22 mouse cellular contexts compared by ENCODE assay signal in genomic region chr6:23873231-23873630, GRCm38 (mm10). TPM values are rescaled to one million over a fixed set of nuclear protein-coding genes. Genes with fewer than 3 reads are reported as not detected.
DNase-seq lines count a peak whose midpoint lies in the region; ATAC-seq and TF ChIP-seq lines count a peak whose summit lies in the region.
"Had no signal": no experiment of that assay in that cellular context is flagged by ENCODE, and none has a peak within 500 bp of the region (broad histone marks: within the 10 kb centered on the region; RNA-seq: fewer than 3 reads in every experiment).

No protein-coding gene starts in this region.

- no peak overlapping the region for H3K4me2 ChIP-seq in forebrain, postnatal 0 days (ENCODE audit: low read depth)
- H3K4me2 ChIP-seq in forebrain, embryonic 14.5 days (ENCODE audit: low read length) = no peak overlapping the region
- H3K4me2 ChIP-seq: forebrain, embryonic 13.5 days; heart, embryonic 11.5 days; hindbrain, embryonic 12.5 days; hindbrain, embryonic 15.5 days had no signal

- no peak overlapping the region for H3K9ac ChIP-seq in forebrain, postnatal 0 days
- H3K9ac ChIP-seq in forebrain, embryonic 14.5 days (ENCODE audit: low read length) = no peak overlapping the region
- H3K9ac ChIP-seq: forebrain, embryonic 13.5 days; hindbrain, embryonic 12.5 days; hindbrain, embryonic 15.5 days had no signal

- intact Hi-C loops in left cerebral cortex, postnatal 4 days (cut with DNase I) = loop anchor here (10.0 kb wide), 1 partner anchor 482 kb away; no protein-coding TSS in a partner anchor

- H3K9me3 ChIP-seq in forebrain, postnatal 0 days (ENCODE audit: low read length) = no peaks in the 10 kb centered on the region
- no peaks in the 10 kb centered on the region for H3K9me3 ChIP-seq in forebrain, embryonic 14.5 days (replicated peaks; ENCODE audit: control insufficient read depth, low read length)
- H3K9me3 ChIP-seq: forebrain, embryonic 10.5 days; forebrain, embryonic 13.5 days; hindbrain, embryonic 12.5 days; hindbrain, embryonic 15.5 days had no signal

- no peak overlapping the region for H3K4me3 ChIP-seq in forebrain, postnatal 0 days (ENCODE audit: low read depth, low read length)
- H3K4me3 ChIP-seq in forebrain, embryonic 14.5 days (ENCODE audit: low read depth, low read length) = no peak overlapping the region
- H3K4me3 ChIP-seq: forebrain, embryonic 10.5 days; forebrain, embryonic 13.5 days; gastrocnemius, adult 2 months; hindbrain, embryonic 12.5 days; hindbrain, embryonic 15.5 days had no signal

- no peaks in the 10 kb centered on the region for H3K27me3 ChIP-seq in forebrain, postnatal 0 days (ENCODE audit: insufficient read depth, low read length)
- H3K27me3 ChIP-seq in forebrain, embryonic 14.5 days (replicated peaks; ENCODE audit: control insufficient read depth, insufficient read depth, low read length) = 0 out of 2 replicates have a peak, but pooled peaks cover 2% of the 10 kb centered on the region
- H3K27me3 ChIP-seq: hindbrain, embryonic 12.5 days; hindbrain, embryonic 15.5 days had no signal

- no peaks in the 10 kb centered on the region for H3K36me3 ChIP-seq in forebrain, postnatal 0 days (ENCODE audit: insufficient read depth)
- H3K36me3 ChIP-seq in forebrain, embryonic 14.5 days (ENCODE audit: control insufficient read depth, insufficient read depth, low read length) = no peaks in the 10 kb centered on the region
- H3K36me3 ChIP-seq: forebrain, embryonic 10.5 days; hindbrain, embryonic 12.5 days; hindbrain, embryonic 15.5 days had no signal

- 75% methylated on average over 3 of the region's 3 CpGs for WGBS in forebrain, postnatal 0 days
- WGBS in forebrain, embryonic 14.5 days = 87% methylated on average over 3 of the region's 3 CpGs

- ATAC-seq in forebrain, postnatal 0 days = peak; percentile 43; the same call in 1 of the 2 replicates
- no peak for ATAC-seq in forebrain, embryonic 14.5 days
- ATAC-seq: CD4-positive, CD25-positive, alpha-beta regulatory T cell, adult 4 months; forebrain, embryonic 13.5 days; intestine, postnatal 0 days had no signal

- no peak overlapping the region for H3K27ac ChIP-seq in forebrain, postnatal 0 days (ENCODE audit: low read depth, low read length)
- H3K27ac ChIP-seq in forebrain, embryonic 14.5 days (ENCODE audit: low read depth, low read length) = no peak overlapping the region
- H3K27ac ChIP-seq: forebrain, embryonic 10.5 days; forebrain, embryonic 13.5 days; gastrocnemius, adult 2 months; hindbrain, embryonic 12.5 days; hindbrain, embryonic 15.5 days had no signal

- TF ChIP-seq CTCF in forebrain, postnatal 0 days (IDR thresholded peaks at IDR 0.05; ENCODE audit: low read depth) = no peak

- no peaks in the 10 kb centered on the region for H3K4me1 ChIP-seq in forebrain, postnatal 0 days (ENCODE audit: insufficient read depth)
- peaks cover 4% of the 10 kb centered on the region; the same call in 1 of the 2 replicates for H3K4me1 ChIP-seq in forebrain, embryonic 14.5 days (ENCODE audit: control insufficient read depth, insufficient read depth, low read length)
- H3K4me1 ChIP-seq: hindbrain, embryonic 12.5 days had no signal

- peak; percentile 14 for DNase-seq in cerebellum, adult 8-10 months
- no peak for DNase-seq in cerebellum, adult 11 months
- DNase-seq in forebrain, postnatal 0 days = no peak
- DNase-seq in forebrain, embryonic 14.5 days (ENCODE audit: low spot score) = no peak
- DNase-seq in left cerebral cortex, postnatal 4 days = peak; percentile 21
- no peak for DNase-seq in left cerebral cortex, adult 8-10 months (ENCODE audit: low spot score in 2 of 2)
- no peak for DNase-seq in lung, postnatal 10 days
- DNase-seq: adrenal gland, adult 8-10 months; adrenal gland, postnatal 25 days; gastrocnemius, adult 2 months; gastrocnemius, postnatal 14 days; heart, adult 11 months; kidney, adult 2 months had no signal

RNA-seq across cellular contexts. Expression of gene Cadps2, which starts 34.0 kb away (rescaled TPM):
- total RNA-seq in forebrain, postnatal 0 days (2014; rRNA removed) = 24.8 and 26.5 TPM in 2 replicates
- 4.8 and 7.0 TPM in 2 replicates for polyA plus RNA-seq in forebrain, postnatal 0 days (2015; fragmentation: Nextera tagmentation; extraction: Ambion mirVana)
- polyA plus RNA-seq in forebrain, embryonic 14.5 days (2014; fragmentation: Nextera tagmentation; extraction: Ambion mirVana) = 4.3 and 5.1 TPM in 2 replicates
- total RNA-seq in left cerebral cortex, postnatal 4 days (2021) = 10 to 100 TPM; 36.5 to 38.5 TPM
- total RNA-seq in left cerebral cortex, adult 8-10 months (2022) = 10 to 100 TPM; 69.8 to 86.7 (median 77.5) TPM
- total RNA-seq: MEL had no signal
- polyA plus RNA-seq: C2C12; CD4-positive, CD25-positive, alpha-beta regulatory T cell, adult 4 months had no signal

Comparison
In these comparisons a context has a peak if more than half of its experiments do, and no peak if none do; other contexts are left out.
1. DNase-seq: peak in cerebellum, adult 8-10 months (single experiment) and left cerebral cortex, postnatal 4 days (single experiment); none in cerebellum, adult 11 months (single experiment), forebrain, postnatal 0 days (single experiment), forebrain, embryonic 14.5 days (single experiment), left cerebral cortex, adult 8-10 months (0 of 2) and lung, postnatal 10 days (single experiment).